Mouse (Mus musculus) MEL (cell line): ENCODE measurements around the gene Kcnh8.

Experiments used
- CTCF ChIP-seq, 3 experiments: IDR thresholded peaks in 2 of 3; conservative IDR thresholded peaks in 1 of 3; 2 replicates each; pipeline ENCODE4 v1.5.1; 2011 to 2012; ENCODE audit warnings: low read length in 3 of 3, low read depth in 2 of 3, mild to moderate bottlenecking in 2 of 3, improper control_type of control experiment in 1 of 3, inconsistent platforms in 1 of 3, mixed read lengths in 1 of 3, moderate library complexity in 1 of 3; ENCODE audit not compliant: control insufficient read depth in 1 of 3, insufficient read depth in 1 of 3, poor library complexity in 1 of 3, severe bottlenecking in 1 of 3
- NRF1 ChIP-seq: IDR thresholded peaks from 2 replicates; pipeline ENCODE4 v1.6.1; 2014; ENCODE audit warnings: low read depth, mild to moderate bottlenecking, inconsistent platforms, low read length, improper control_type of control experiment, moderate library complexity; ENCODE audit not compliant: poor library complexity, insufficient read depth, severe bottlenecking

DNA sequence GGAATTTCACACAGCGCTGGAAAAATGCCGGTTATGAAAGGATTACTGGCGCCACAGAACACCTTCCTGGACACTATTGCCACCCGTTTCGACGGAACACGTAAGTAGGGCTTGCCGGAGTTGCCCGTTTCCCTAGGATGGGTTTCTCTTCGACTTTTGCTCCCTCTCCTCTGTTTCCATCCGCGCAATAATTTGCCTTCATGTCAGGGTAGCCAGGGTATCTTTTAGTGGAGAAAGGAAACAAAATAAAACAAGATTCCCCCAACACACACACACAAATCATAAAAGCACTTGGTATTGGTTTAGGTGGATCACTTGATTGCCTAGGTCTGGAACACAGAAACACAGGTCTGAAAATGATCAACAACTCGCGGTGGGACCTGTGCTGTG is 267 bp downstream of the Kcnh8 start:
- no peak for TF ChIP-seq CTCF (IDR thresholded peaks at IDR 0.05 in 2 of 3, conservative IDR thresholded peaks at IDR 0.05 in 1 of 3; ENCODE audit: control insufficient read depth in 1 of 3, insufficient read depth in 1 of 3, low read depth in 2 of 3, low read length in 3 of 3, poor library complexity in 1 of 3, severe bottlenecking in 1 of 3)
- TF ChIP-seq NRF1: no peak
